In genomic region chr4:102568591-102568990, GRCm38 (mm10) we compare ENCODE assay signal across 8 mouse cellular contexts.
DNase-seq lines count a peak whose midpoint lies in the region; ATAC-seq and TF ChIP-seq lines count a peak whose summit lies in the region.

No protein-coding gene starts in this region.

- ATAC-seq in midbrain, embryonic 11.5 days (ENCODE audit: low FRiP score) = no peak
- 0 out of 2 replicates have a peak, but pooled peaks have one; percentile 25 for ATAC-seq in forebrain, embryonic 13.5 days
- peak; percentile 30; the same call in 1 of the 2 replicates for ATAC-seq in liver, embryonic 12.5 days

- peaks cover 13% of the 10 kb centered on the region for H3K4me1 ChIP-seq in midbrain, embryonic 11.5 days (ENCODE audit: control insufficient read depth, insufficient read depth, low read length)
- peaks cover 57% of the 10 kb centered on the region for H3K4me1 ChIP-seq in midbrain, embryonic 10.5 days
- peaks cover 57% of the 10 kb centered on the region for H3K4me1 ChIP-seq in forebrain, embryonic 13.5 days
- H3K4me1 ChIP-seq in liver, embryonic 12.5 days = peaks cover 76% of the 10 kb centered on the region
- peaks cover 18% of the 10 kb centered on the region for H3K4me1 ChIP-seq in spleen, adult 2 months (ENCODE audit: control insufficient read depth, insufficient read depth, insufficient read length)

- H3K27me3 ChIP-seq in midbrain, embryonic 11.5 days (ENCODE audit: control insufficient read depth, insufficient read depth, low read length) = no peaks in the 10 kb centered on the region
- H3K27me3 ChIP-seq in midbrain, embryonic 10.5 days (ENCODE audit: low read depth, poor library complexity, severe bottlenecking) = peaks cover 39% of the 10 kb centered on the region
- peaks cover 16% of the 10 kb centered on the region for H3K27me3 ChIP-seq in forebrain, embryonic 13.5 days
- no peaks in the 10 kb centered on the region for H3K27me3 ChIP-seq in liver, embryonic 12.5 days (replicated peaks)
- H3K27me3 ChIP-seq in spleen, adult 2 months (ENCODE audit: control insufficient read depth, insufficient read depth, low read length) = no peaks in the 10 kb centered on the region

- H3K9me3 ChIP-seq in midbrain, embryonic 11.5 days (ENCODE audit: control insufficient read depth, low read length) = no peaks in the 10 kb centered on the region
- no peaks in the 10 kb centered on the region for H3K9me3 ChIP-seq in midbrain, embryonic 10.5 days (replicated peaks)
- no peaks in the 10 kb centered on the region for H3K9me3 ChIP-seq in forebrain, embryonic 13.5 days (replicated peaks)
- H3K9me3 ChIP-seq in liver, embryonic 12.5 days (replicated peaks) = no peaks in the 10 kb centered on the region

- TF ChIP-seq POLR2A in brain, embryonic 14.5 days (IDR thresholded peaks at IDR 0.05; ENCODE audit: borderline replicate concordance, extremely low read depth, insufficient read depth, insufficient read length, poor library complexity, severe bottlenecking) = no peak
- no peak for TF ChIP-seq POLR2A in spleen, adult 2 months (IDR thresholded peaks at IDR 0.05; ENCODE audit: low read depth, low read length)

- no peak overlapping the region for H3K27ac ChIP-seq in midbrain, embryonic 11.5 days (ENCODE audit: low read depth, low read length)
- no peak overlapping the region for H3K27ac ChIP-seq in midbrain, embryonic 10.5 days (replicated peaks)
- H3K27ac ChIP-seq in forebrain, embryonic 13.5 days = no peak overlapping the region; the same call in none of the 2 replicates
- peak overlapping the region; percentile 86 for H3K27ac ChIP-seq in liver, embryonic 12.5 days
- H3K27ac ChIP-seq in spleen, adult 2 months (ENCODE audit: insufficient read depth, low read length) = peak overlapping the region; percentile 97

- H3K36me3 ChIP-seq in midbrain, embryonic 11.5 days (ENCODE audit: control insufficient read depth, insufficient read depth, low read length) = no peaks in the 10 kb centered on the region
- no peaks in the 10 kb centered on the region for H3K36me3 ChIP-seq in midbrain, embryonic 10.5 days
- no peaks in the 10 kb centered on the region for H3K36me3 ChIP-seq in forebrain, embryonic 13.5 days (ENCODE audit: poor library complexity, severe bottlenecking)
- H3K36me3 ChIP-seq in liver, embryonic 12.5 days = no peaks in the 10 kb centered on the region
- H3K36me3 ChIP-seq in spleen, adult 2 months (ENCODE audit: control insufficient read depth, insufficient read depth, low read length) = no peaks in the 10 kb centered on the region

- H3K4me2 ChIP-seq in midbrain, embryonic 11.5 days = no peak overlapping the region
- H3K4me2 ChIP-seq in forebrain, embryonic 13.5 days = no peak overlapping the region
- H3K4me2 ChIP-seq in liver, embryonic 12.5 days = peak overlapping the region; percentile 91

- 9% methylated on average over 4 of the region's 4 CpGs for WGBS in midbrain, embryonic 11.5 days
- 11% methylated on average over 4 of the region's 4 CpGs for WGBS in midbrain, embryonic 10.5 days
- 10% methylated on average over 4 of the region's 4 CpGs for WGBS in forebrain, embryonic 13.5 days
- 1% methylated on average over 4 of the region's 4 CpGs for WGBS in liver, embryonic 12.5 days (ENCODE audit: insufficient replicate concordance)
- WGBS in spleen, adult 2 months = under 1% methylated on average over 4 of the region's 4 CpGs

- peak; percentile 83 for DNase-seq in midbrain, embryonic 11.5 days (ENCODE audit: low spot score, missing footprints)
- DNase-seq in midbrain, embryonic 10.5 days (ENCODE audit: low spot score) = no peak
- DNase-seq in brain, embryonic 14.5 days (ENCODE audit: low read depth) = peak; percentile 75
- peak; percentile 78 for DNase-seq in heart, postnatal 4 days
- DNase-seq in spleen, adult 2 months (ENCODE audit: low read depth in 1 of 2, low spot score in 2 of 2) = peak in 1 of 2 experiments; percentile 45
- DNase-seq in frontal cortex, postnatal 36 days (ENCODE audit: low spot score in 2 of 2) = no peak

- no peak for TF ChIP-seq CTCF in brain, embryonic 14.5 days (IDR thresholded peaks at IDR 0.05; ENCODE audit: borderline replicate concordance, extremely low read depth, insufficient read depth, insufficient read length)
- TF ChIP-seq CTCF in spleen, adult 2 months (IDR thresholded peaks at IDR 0.05; ENCODE audit: extremely low read depth, insufficient read depth, insufficient read length, insufficient replicate concordance) = no peak

- H3K9ac ChIP-seq in midbrain, embryonic 11.5 days (ENCODE audit: low read length) = no peak overlapping the region
- 0 out of 2 replicates have a peak overlapping the region, but pooled peaks have one; percentile 21 for H3K9ac ChIP-seq in forebrain, embryonic 13.5 days
- peak overlapping the region; percentile 3; the same call in 1 of the 2 replicates for H3K9ac ChIP-seq in liver, embryonic 12.5 days

- H3K4me3 ChIP-seq in midbrain, embryonic 11.5 days (ENCODE audit: low read depth, low read length) = no peak overlapping the region
- H3K4me3 ChIP-seq in midbrain, embryonic 10.5 days = no peak overlapping the region
- H3K4me3 ChIP-seq in forebrain, embryonic 13.5 days = no peak overlapping the region
- peak overlapping the region; percentile 72; the same call in 1 of the 2 replicates for H3K4me3 ChIP-seq in liver, embryonic 12.5 days
- peak overlapping the region; percentile 67 for H3K4me3 ChIP-seq in spleen, adult 2 months (ENCODE audit: extremely low read depth, insufficient read depth, insufficient read length)

Comparison
In these comparisons a context has a peak if more than half of its experiments do, and no peak if none do; other contexts are left out.
1. DNase-seq: peak in midbrain, embryonic 11.5 days (single experiment), brain, embryonic 14.5 days (single experiment) and heart, postnatal 4 days (single experiment); none in midbrain, embryonic 10.5 days (single experiment) and frontal cortex, postnatal 36 days (0 of 2).
2. H3K27ac ChIP-seq: peak in liver, embryonic 12.5 days (single experiment) and spleen, adult 2 months (single experiment); none in midbrain, embryonic 11.5 days (single experiment), midbrain, embryonic 10.5 days (single experiment) and forebrain, embryonic 13.5 days (single experiment).
3. H3K4me3 ChIP-seq: peak in liver, embryonic 12.5 days (single experiment) and spleen, adult 2 months (single experiment); none in midbrain, embryonic 11.5 days (single experiment), midbrain, embryonic 10.5 days (single experiment) and forebrain, embryonic 13.5 days (single experiment).